Mouse (Mus musculus): Measurements from ENCODE around the gene Atp2c2. TPM values are rescaled to one million over a fixed set of nuclear protein-coding genes. Genes with fewer than 3 reads are reported as not detected.

Atp2c2 gene
- total RNA-seq (2014; rRNA removed): not detected in 2 replicates
- polyA plus RNA-seq (2015; fragmentation: Nextera tagmentation; extraction: Ambion mirVana): 0.15 and 0.22 TPM in 2 replicates

- ATAC-seq (no peak), DNase-seq (no peak)
- H3K9me3 ChIP-seq (ENCODE audit: low read length): no peaks in the 10 kb centered on the region
- no peak within 1 kb of the TSS for H3K4me3 ChIP-seq (ENCODE audit: low read depth, low read length)
- TF ChIP-seq CTCF (IDR thresholded peaks at IDR 0.05; ENCODE audit: low read depth): no peak
- no peaks in the 10 kb centered on the region for H3K36me3 ChIP-seq (ENCODE audit: insufficient read depth)
- no peak within 1 kb of the TSS for H3K9ac ChIP-seq
- H3K27me3 ChIP-seq (ENCODE audit: insufficient read depth, low read length): peaks cover 31% of the 10 kb centered on the region
- 3% methylated on average over 26 of the region's 26 CpGs for WGBS
- H3K4me2 ChIP-seq (ENCODE audit: low read depth): no peak within 1 kb of the TSS
- H3K4me1 ChIP-seq (ENCODE audit: insufficient read depth): no peaks in the 10 kb centered on the region
- no peak within 1 kb of the TSS for H3K27ac ChIP-seq (ENCODE audit: low read depth, low read length)
These were observed at the start of gene Atp2c2 for GRCm38 (mm10) chr8:119699549-119700134. Gene Atp2c2, plus strand, starts transcription at chr8:119700009.

DNA sequence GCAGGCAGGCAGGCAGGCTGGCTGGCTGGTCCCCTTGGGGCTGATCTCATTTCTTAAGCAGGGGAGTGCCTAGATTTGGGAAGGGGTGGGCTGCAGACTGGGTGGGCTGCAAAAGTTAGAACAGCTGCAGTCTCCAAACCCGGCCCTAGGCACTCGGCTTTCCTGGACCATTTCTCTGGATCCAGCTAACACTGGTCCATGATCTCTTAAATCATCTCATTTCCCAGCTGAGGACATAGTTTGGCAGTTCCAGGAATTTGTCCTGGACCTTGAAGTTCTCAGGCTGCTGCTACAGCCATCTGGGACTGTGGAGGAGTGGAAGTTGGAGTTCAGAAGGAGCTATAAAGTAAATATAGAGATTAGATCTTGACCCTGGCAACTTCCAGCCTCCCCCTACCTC, 48.5 kb upstream of the Atp2c2 start:
- 77% methylated on average over 2 of the region's 2 CpGs for WGBS
- Histone ChIP-seq H3K36me3 (ENCODE audit: insufficient read depth) (no peaks in the 10 kb centered on the region), H3K9ac (no peak overlapping the region), H3K27me3 (ENCODE audit: insufficient read depth, low read length) (no peaks in the 10 kb centered on the region), H3K4me3 (ENCODE audit: low read depth, low read length) (no peak overlapping the region), H3K4me2 (ENCODE audit: low read depth) (no peak overlapping the region), H3K9me3 (ENCODE audit: low read length) (no peaks in the 10 kb centered on the region), H3K27ac (ENCODE audit: low read depth, low read length) (no peak overlapping the region), H3K4me1 (ENCODE audit: insufficient read depth) (no peaks in the 10 kb centered on the region)
- TF ChIP-seq CTCF (IDR thresholded peaks at IDR 0.05; ENCODE audit: low read depth): no peak
- ATAC-seq: no peak
- DNase-seq: no peak

DNA sequence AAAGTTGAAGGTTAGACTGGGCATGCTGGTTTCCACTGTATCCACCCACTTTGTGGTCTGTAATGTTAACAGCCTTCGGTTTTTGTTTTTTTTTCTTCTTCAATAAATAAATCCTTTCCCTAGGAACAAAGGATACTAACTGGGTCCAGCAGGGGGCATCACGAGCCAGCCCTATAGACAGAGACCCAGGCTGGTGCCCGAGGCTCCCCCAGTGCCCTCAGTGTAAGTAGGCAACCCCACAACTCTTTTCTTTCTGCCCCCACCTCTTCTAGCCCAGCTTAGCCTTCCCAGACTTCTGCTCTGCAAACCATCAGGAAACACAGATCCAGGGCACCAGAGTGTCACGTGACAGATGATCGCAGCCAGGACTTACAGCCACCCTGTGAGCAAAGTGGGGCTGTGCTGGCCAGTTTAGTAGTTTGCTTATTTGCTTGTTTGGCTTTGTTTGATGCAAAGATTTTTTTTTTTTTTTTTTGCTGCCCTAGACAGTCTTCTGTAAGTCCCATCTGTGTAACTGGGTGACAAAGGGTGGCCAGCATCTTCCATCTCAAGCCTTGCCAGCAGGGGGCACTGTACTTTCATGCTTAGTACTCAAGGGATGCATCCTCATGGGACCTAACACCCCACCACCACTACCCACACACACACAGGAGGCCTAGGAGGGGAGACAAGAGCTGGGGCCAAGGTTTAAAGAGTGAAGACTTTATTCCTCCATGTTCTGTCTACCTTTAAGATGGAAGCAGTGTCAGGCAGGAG, 42.9 kb upstream of the Atp2c2 start:
- peak; percentile 36 for TF ChIP-seq CTCF (IDR thresholded peaks at IDR 0.05; ENCODE audit: low read depth)
- Histone ChIP-seq H3K36me3 (ENCODE audit: insufficient read depth) (no peaks in the 10 kb centered on the region), H3K4me2 (ENCODE audit: low read depth) (no peak overlapping the region), H3K9me3 (ENCODE audit: low read length) (no peaks in the 10 kb centered on the region), H3K27ac (ENCODE audit: low read depth, low read length) (no peak overlapping the region), H3K4me1 (ENCODE audit: insufficient read depth) (no peaks in the 10 kb centered on the region), H3K27me3 (ENCODE audit: insufficient read depth, low read length) (no peaks in the 10 kb centered on the region), H3K4me3 (ENCODE audit: low read depth, low read length) (no peak overlapping the region), H3K9ac (no peak overlapping the region)
- DNase-seq (no peak), ATAC-seq (no peak)
- 56% methylated on average over 5 of the region's 5 CpGs for WGBS

DNA sequence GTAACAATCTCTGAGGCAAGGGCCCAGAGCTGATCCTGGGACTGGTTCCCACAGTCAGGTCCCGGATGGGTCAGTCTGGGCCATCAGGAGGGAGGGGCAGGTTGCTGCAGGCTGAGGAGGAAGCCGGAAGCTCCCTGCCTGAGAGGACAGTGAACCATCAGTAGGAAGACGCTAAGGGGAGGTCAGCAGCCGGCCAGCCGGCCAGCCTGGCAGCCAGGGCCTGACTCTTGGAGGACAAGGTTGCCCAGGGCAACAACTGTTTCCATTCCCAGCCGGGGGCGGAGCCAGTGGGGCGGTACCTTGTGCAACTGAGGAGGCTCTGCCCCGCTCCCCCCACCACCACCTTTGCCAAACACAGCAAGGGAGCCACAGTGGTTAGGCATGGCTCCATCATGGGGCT, 38.7 kb upstream of the Atp2c2 start:
- Histone ChIP-seq H3K4me1 (ENCODE audit: insufficient read depth) (no peaks in the 10 kb centered on the region), H3K27ac (ENCODE audit: low read depth, low read length) (no peak overlapping the region), H3K27me3 (ENCODE audit: insufficient read depth, low read length) (no peaks in the 10 kb centered on the region), H3K4me3 (ENCODE audit: low read depth, low read length) (no peak overlapping the region), H3K9me3 (ENCODE audit: low read length) (no peaks in the 10 kb centered on the region), H3K36me3 (ENCODE audit: insufficient read depth) (no peaks in the 10 kb centered on the region), H3K4me2 (ENCODE audit: low read depth) (no peak overlapping the region), H3K9ac (no peak overlapping the region)
- peak; percentile 65 for ATAC-seq
- DNase-seq: peak; percentile 13
- TF ChIP-seq CTCF (IDR thresholded peaks at IDR 0.05; ENCODE audit: low read depth): no peak
- 9% methylated on average over 9 of the region's 9 CpGs for WGBS

DNA sequence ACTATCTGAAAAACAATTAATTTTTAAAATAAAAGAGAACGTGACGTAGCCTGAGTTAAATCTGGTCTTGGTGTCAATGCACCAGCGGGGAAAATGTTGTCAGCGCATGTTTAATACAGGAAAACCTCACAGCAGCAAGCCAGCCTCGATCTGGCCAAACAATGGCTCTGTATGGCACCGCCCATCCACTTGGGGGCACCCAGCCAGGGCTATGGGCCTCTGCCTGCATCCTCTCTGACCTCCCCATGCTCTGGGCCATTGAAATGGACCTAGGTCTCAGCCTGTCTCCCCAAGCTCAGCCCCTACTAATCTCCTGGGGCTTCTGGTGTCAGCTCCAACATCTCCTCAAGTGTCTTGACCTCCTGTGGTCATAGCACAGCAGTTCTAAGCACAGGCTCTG, 37.9 kb upstream of the Atp2c2 start:
- DNase-seq (no peak), ATAC-seq (no peak)
- no peaks in the 10 kb centered on the region for H3K4me1 ChIP-seq (ENCODE audit: insufficient read depth)
- 60% methylated on average over 6 of the region's 6 CpGs for WGBS
- no peak overlapping the region for H3K27ac ChIP-seq (ENCODE audit: low read depth, low read length)
- no peaks in the 10 kb centered on the region for H3K9me3 ChIP-seq (ENCODE audit: low read length)
- no peak overlapping the region for H3K4me2 ChIP-seq (ENCODE audit: low read depth)
- no peaks in the 10 kb centered on the region for H3K27me3 ChIP-seq (ENCODE audit: insufficient read depth, low read length)
- H3K9ac ChIP-seq: no peak overlapping the region
- H3K4me3 ChIP-seq (ENCODE audit: low read depth, low read length): no peak overlapping the region
- no peaks in the 10 kb centered on the region for H3K36me3 ChIP-seq (ENCODE audit: insufficient read depth)
- TF ChIP-seq CTCF (IDR thresholded peaks at IDR 0.05; ENCODE audit: low read depth): no peak

- ATAC-seq (no peak), DNase-seq (no peak)
- no peaks in the 10 kb centered on the region for H3K4me1 ChIP-seq (ENCODE audit: insufficient read depth)
- H3K36me3 ChIP-seq (ENCODE audit: insufficient read depth): no peaks in the 10 kb centered on the region
- H3K4me2 ChIP-seq (ENCODE audit: low read depth): no peak overlapping the region
- H3K27me3 ChIP-seq (ENCODE audit: insufficient read depth, low read length): no peaks in the 10 kb centered on the region
- H3K9me3 ChIP-seq (ENCODE audit: low read length): no peaks in the 10 kb centered on the region
- H3K4me3 ChIP-seq (ENCODE audit: low read depth, low read length): no peak overlapping the region
- no peak overlapping the region for H3K9ac ChIP-seq
- H3K27ac ChIP-seq (ENCODE audit: low read depth, low read length): no peak overlapping the region
- TF ChIP-seq CTCF (IDR thresholded peaks at IDR 0.05; ENCODE audit: low read depth): no peak
- 80% methylated on average over 11 of the region's 11 CpGs for WGBS
These were observed 36.4 kb upstream of the Atp2c2 start for GRCm38 (mm10) chr8:119663440-119663839.

DNA sequence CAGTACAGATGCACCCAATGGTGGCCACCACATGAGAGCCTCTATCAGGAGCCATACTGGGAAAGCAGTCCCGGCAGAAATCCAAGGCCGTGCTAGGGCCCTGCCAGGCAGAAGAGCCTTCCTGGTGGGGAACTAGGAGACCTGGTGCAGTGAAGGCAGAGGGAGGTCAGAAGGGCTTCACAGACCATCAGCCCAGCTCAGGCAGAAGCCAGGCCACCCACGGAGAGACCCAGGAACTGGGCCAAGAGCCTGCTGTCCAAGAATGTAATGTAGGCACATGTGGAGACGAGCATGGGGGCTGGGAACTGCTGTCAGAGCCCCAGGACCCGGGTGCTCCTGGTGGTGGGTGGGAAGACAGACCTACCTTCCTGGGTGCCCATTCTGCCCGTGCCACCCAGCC, 34.5 kb upstream of the Atp2c2 start:
- no peak for TF ChIP-seq CTCF (IDR thresholded peaks at IDR 0.05; ENCODE audit: low read depth)
- Histone ChIP-seq H3K4me1 (ENCODE audit: insufficient read depth) (no peaks in the 10 kb centered on the region), H3K9ac (no peak overlapping the region), H3K4me2 (ENCODE audit: low read depth) (no peak overlapping the region), H3K27ac (ENCODE audit: low read depth, low read length) (no peak overlapping the region), H3K36me3 (ENCODE audit: insufficient read depth) (no peaks in the 10 kb centered on the region), H3K27me3 (ENCODE audit: insufficient read depth, low read length) (no peaks in the 10 kb centered on the region), H3K9me3 (ENCODE audit: low read length) (no peaks in the 10 kb centered on the region), H3K4me3 (ENCODE audit: low read depth, low read length) (no peak overlapping the region)
- DNase-seq (no peak), ATAC-seq (no peak)
- WGBS: 73% methylated on average over 6 of the region's 6 CpGs
